Mouse (Mus musculus) neural tube, embryonic 13.5 days (tissue): ENCODE results near the gene Gprc5c. TPM values are rescaled to one million over a fixed set of nuclear protein-coding genes. Genes with fewer than 3 reads are reported as not detected.
A peak's percentile ranks its signal among the peaks of the same experiment; 100 is the strongest.

Experiments
- ATAC-seq: fragments of 200-750 bp; cut with Nextera tagmentation; 2 replicates; pipeline ENCODE4 v1.8.0; 2017; ENCODE audit warnings: low read depth, mild to moderate bottlenecking, moderate TSS enrichment, moderate library complexity
- H3K27ac ChIP-seq: fragments of 300-500 bp; sonication (generic); replicated peaks from 2 replicates; pipeline ENCODE4 v1.5.1; 2015; ENCODE audit warnings: moderate library complexity, mild to moderate bottlenecking, inconsistent platforms
- H3K27me3 ChIP-seq: fragments of 300-500 bp; sonication (generic); 2 replicates; pipeline ENCODE4 v1.6.1; 2015; ENCODE audit warnings: mild to moderate bottlenecking, inconsistent platforms
- H3K36me3 ChIP-seq: fragments of 300-500 bp; sonication (generic); 2 replicates; pipeline ENCODE4 v1.6.1; 2015; ENCODE audit warnings: mild to moderate bottlenecking, inconsistent platforms
- H3K4me1 ChIP-seq: fragments of 300-500 bp; sonication (generic); replicated peaks from 2 replicates; pipeline ENCODE4 v1.6.1; 2015; ENCODE audit warnings: inconsistent platforms
- H3K4me2 ChIP-seq: fragments of 300-500 bp; sonication (generic); 2 replicates; pipeline ENCODE4 v1.6.1; 2015; ENCODE audit warnings: inconsistent platforms, mild to moderate bottlenecking, moderate library complexity
- H3K4me3 ChIP-seq: fragments of 300-500 bp; sonication (generic); 2 replicates; pipeline ENCODE4 v1.5.1; 2015; ENCODE audit warnings: mild to moderate bottlenecking, inconsistent platforms
- H3K9ac ChIP-seq: fragments of 300-500 bp; sonication (generic); 2 replicates; pipeline ENCODE4 v1.6.1; 2015; ENCODE audit warnings: moderate library complexity, mild to moderate bottlenecking, inconsistent platforms
- H3K9me3 ChIP-seq: fragments of 300-500 bp; sonication (generic); 2 replicates; pipeline ENCODE4 v1.6.1; 2016; ENCODE audit warnings: inconsistent platforms
- WGBS: fragments of 180-500 bp; shearing (Covaris S2); methylation state at CpG from one replicate; pipeline ENCODE4 v1.1.7; 2015; 5-methylcytosine and 5-hydroxymethylcytosine counted together
- polyA plus RNA-seq: library from polyadenylated mRNA; unstranded; fragments of >200 nt; fragmentation: Nextera tagmentation; extraction: Ambion mirVana; gene quantifications from 2 replicates; pipeline ENCODE4 v1.2.1, GENCODE M21; 2015

Gprc5c gene
- polyA plus RNA-seq, 1 experiment from 2014 or later = 14.2 TPM

GRCm38 (mm10) chr11:114818185-114818584 is 32.8 kb upstream of the Gprc5c start:
- Histone ChIP-seq H3K36me3 (no peaks in the 10 kb centered on the region), H3K27ac (no peak overlapping the region), H3K4me2 (no peak overlapping the region), H3K9me3 (no peaks in the 10 kb centered on the region), H3K4me1 (peaks cover 15% of the 10 kb centered on the region), H3K27me3 (no peaks in the 10 kb centered on the region), H3K9ac (no peak overlapping the region), H3K4me3 (no peak overlapping the region)
- ATAC-seq = no peak
- 95% methylated on average over 7 of the region's 7 CpGs for WGBS

GRCm38 (mm10) chr11:114819110-114819509 is 31.8 kb upstream of the Gprc5c start:
- Histone ChIP-seq H3K4me3 (no peak overlapping the region), H3K4me1 (peaks cover 25% of the 10 kb centered on the region), H3K4me2 (no peak overlapping the region), H3K27me3 (no peaks in the 10 kb centered on the region), H3K36me3 (no peaks in the 10 kb centered on the region), H3K27ac (no peak overlapping the region), H3K9ac (no peak overlapping the region), H3K9me3 (no peaks in the 10 kb centered on the region)
- ATAC-seq = no peak
- 18% methylated on average over 2 of the region's 2 CpGs for WGBS

- ATAC-seq = no peak
- 30% methylated on average over 3 of the region's 3 CpGs for WGBS
These were observed 30.5 kb upstream of the Gprc5c start for GRCm38 (mm10) chr11:114820444-114820843.

GRCm38 (mm10) chr11:114821325-114821724 is 29.6 kb upstream of the Gprc5c start:
- no peaks in the 10 kb centered on the region for H3K27me3 ChIP-seq
- no peak overlapping the region for H3K4me3 ChIP-seq
- no peak overlapping the region for H3K9ac ChIP-seq
- 66% methylated on average over 1 of the region's 1 CpGs for WGBS
- no peaks in the 10 kb centered on the region for H3K9me3 ChIP-seq
- no peak overlapping the region for H3K4me2 ChIP-seq
- H3K36me3 ChIP-seq = no peaks in the 10 kb centered on the region
- H3K27ac ChIP-seq = no peak overlapping the region
- ATAC-seq = no peak
- peaks cover 25% of the 10 kb centered on the region for H3K4me1 ChIP-seq

More at GRCm38 (mm10) chr11:114820444-114820843, 30.5 kb upstream of the Gprc5c start:
- H3K4me1 ChIP-seq = peaks cover 25% of the 10 kb centered on the region
- no peaks in the 10 kb centered on the region for H3K9me3 ChIP-seq
- no peaks in the 10 kb centered on the region for H3K27me3 ChIP-seq
- no peaks in the 10 kb centered on the region for H3K36me3 ChIP-seq
- no peak overlapping the region for H3K27ac ChIP-seq
- no peak overlapping the region for H3K4me2 ChIP-seq
- no peak overlapping the region for H3K4me3 ChIP-seq
- no peak overlapping the region for H3K9ac ChIP-seq

GRCm38 (mm10) chr11:114822727-114823126 is 28.2 kb upstream of the Gprc5c start:
- Histone ChIP-seq H3K36me3 (no peaks in the 10 kb centered on the region), H3K4me3 (no peak overlapping the region), H3K4me2 (0 out of 2 replicates have a peak overlapping the region, but pooled peaks have one; percentile 24), H3K9me3 (no peaks in the 10 kb centered on the region), H3K4me1 (peaks cover 25% of the 10 kb centered on the region), H3K9ac (no peak overlapping the region), H3K27me3 (no peaks in the 10 kb centered on the region), H3K27ac (peak overlapping the region; percentile 67)
- ATAC-seq = 0 out of 2 replicates have a peak, but pooled peaks have one; percentile 23
- 33% methylated on average over 12 of the region's 12 CpGs for WGBS

- H3K27me3 ChIP-seq = no peaks in the 10 kb centered on the region
- no peak overlapping the region for H3K9ac ChIP-seq
- no peaks in the 10 kb centered on the region for H3K36me3 ChIP-seq
- no peak overlapping the region for H3K4me3 ChIP-seq
- H3K9me3 ChIP-seq = no peaks in the 10 kb centered on the region
- peak overlapping the region; percentile 67 for H3K27ac ChIP-seq
- H3K4me1 ChIP-seq = peaks cover 25% of the 10 kb centered on the region
- 0 out of 2 replicates have a peak overlapping the region, but pooled peaks have one; percentile 24 for H3K4me2 ChIP-seq
- WGBS = 2% methylated on average over 11 of the region's 11 CpGs
- peak; percentile 53 for ATAC-seq
These were observed 27.7 kb upstream of the Gprc5c start for GRCm38 (mm10) chr11:114823199-114823725.

GRCm38 (mm10) chr11:114826686-114827085 is 24.3 kb upstream of the Gprc5c start:
- ATAC-seq = no peak
- 0 out of 2 replicates have a peak, but pooled peaks cover 2% of the 10 kb centered on the region for H3K27me3 ChIP-seq
- H3K4me1 ChIP-seq = peaks cover 37% of the 10 kb centered on the region
- no peak overlapping the region for H3K4me2 ChIP-seq
- H3K36me3 ChIP-seq = no peaks in the 10 kb centered on the region
- H3K9ac ChIP-seq = no peak overlapping the region
- no peaks in the 10 kb centered on the region for H3K9me3 ChIP-seq
- no peak overlapping the region for H3K27ac ChIP-seq
- H3K4me3 ChIP-seq = no peak overlapping the region
- WGBS = 81% methylated on average over 5 of the region's 5 CpGs

- peak overlapping the region; percentile 25 for H3K27ac ChIP-seq
- H3K9ac ChIP-seq = peak overlapping the region; percentile 56
- H3K4me1 ChIP-seq = peaks cover 18% of the 10 kb centered on the region
- peak; percentile 56; the same call in 1 of the 2 replicates for ATAC-seq
- 7% methylated on average over 24 of the region's 24 CpGs for WGBS
- H3K4me2 ChIP-seq = peak overlapping the region; percentile 54
- H3K4me3 ChIP-seq = peak overlapping the region; percentile 22
- 0 out of 2 replicates have a peak, but pooled peaks cover 2% of the 10 kb centered on the region for H3K27me3 ChIP-seq
- H3K9me3 ChIP-seq = no peaks in the 10 kb centered on the region
- no peaks in the 10 kb centered on the region for H3K36me3 ChIP-seq
These were observed 21.2 kb upstream of the Gprc5c start for GRCm38 (mm10) chr11:114829499-114830432.

GRCm38 (mm10) chr11:114830433-114830773 is 20.5 kb upstream of the Gprc5c start:
- H3K4me3 ChIP-seq = 0 out of 2 replicates have a peak overlapping the region, but pooled peaks have one; percentile 22
- no peak for ATAC-seq
- H3K9me3 ChIP-seq = no peaks in the 10 kb centered on the region

GRCm38 (mm10) chr11:114833166-114833565 is 17.8 kb upstream of the Gprc5c start:
- no peak overlapping the region for H3K4me2 ChIP-seq
- peaks cover 18% of the 10 kb centered on the region for H3K4me1 ChIP-seq
- H3K27ac ChIP-seq = no peak overlapping the region
- H3K9me3 ChIP-seq = no peaks in the 10 kb centered on the region
- H3K36me3 ChIP-seq = no peaks in the 10 kb centered on the region
- WGBS = 79% methylated on average over 5 of the region's 5 CpGs
- ATAC-seq = no peak
- 0 out of 2 replicates have a peak, but pooled peaks cover 2% of the 10 kb centered on the region for H3K27me3 ChIP-seq
- no peak overlapping the region for H3K9ac ChIP-seq
- no peak overlapping the region for H3K4me3 ChIP-seq

More at GRCm38 (mm10) chr11:114830433-114830773, 20.5 kb upstream of the Gprc5c start:
- H3K9ac ChIP-seq = peak overlapping the region; percentile 56
- no peaks in the 10 kb centered on the region for H3K36me3 ChIP-seq
- H3K4me1 ChIP-seq = peaks cover 18% of the 10 kb centered on the region
- WGBS = 11% methylated on average over 8 of the region's 8 CpGs
- 0 out of 2 replicates have a peak, but pooled peaks cover 2% of the 10 kb centered on the region for H3K27me3 ChIP-seq
- H3K27ac ChIP-seq = peak overlapping the region; percentile 25; the same call in 1 of the 2 replicates
- peak overlapping the region; percentile 54 for H3K4me2 ChIP-seq

- peak; percentile 67; the same call in 1 of the 2 replicates for ATAC-seq
- Histone ChIP-seq H3K27me3 (peaks cover 4% of the 10 kb centered on the region), H3K36me3 (no peaks in the 10 kb centered on the region), H3K4me2 (no peak overlapping the region), H3K4me3 (no peak overlapping the region), H3K4me1 (peaks cover 9% of the 10 kb centered on the region), H3K27ac (peak overlapping the region; percentile 38), H3K9ac (0 out of 2 replicates have a peak overlapping the region, but pooled peaks have one; percentile 34), H3K9me3 (peaks cover 6% of the 10 kb centered on the region; the same call in 1 of the 2 replicates)
- 4% methylated on average over 8 of the region's 8 CpGs for WGBS
These were observed 7.0 kb upstream of the Gprc5c start for GRCm38 (mm10) chr11:114843818-114844463.
